Comparison of ENCODE assay signal across 8 mouse cellular contexts in genomic region chr3:90389511-90390490, GRCm38 (mm10). TPM values are rescaled to one million over a fixed set of nuclear protein-coding genes. Genes with fewer than 3 reads are reported as not detected.
DNase-seq lines count a peak whose midpoint lies in the region; ATAC-seq and TF ChIP-seq lines count a peak whose summit lies in the region.

Gene Slc27a3, minus strand, starts transcription at chr3:90389938.

- H3K36me3 ChIP-seq in heart, postnatal 0 days (replicated peaks; ENCODE audit: control insufficient read depth, insufficient read depth, low read length) = peaks cover 38% of the 10 kb centered on the region

- H3K9ac ChIP-seq in heart, postnatal 0 days (replicated peaks; ENCODE audit: low read depth, low read length) = peak within 1 kb of the TSS; percentile 41

- WGBS in heart, postnatal 0 days = 2% methylated on average over 55 of the region's 55 CpGs

- peak; percentile 62 for TF ChIP-seq POLR2A in embryonic fibroblast, embryonic 13.5 days (IDR thresholded peaks at IDR 0.05; ENCODE audit: low read depth, low read length)

- H3K4me1 ChIP-seq in embryonic fibroblast, embryonic 13.5 days (ENCODE audit: control insufficient read depth, insufficient read depth, low read length) = peaks cover 8% of the 10 kb centered on the region
- H3K4me1 ChIP-seq in heart, postnatal 0 days (ENCODE audit: control insufficient read depth, insufficient read depth) = peaks cover 23% of the 10 kb centered on the region; the same call in 1 of the 2 replicates

- H3K4me2 ChIP-seq in heart, postnatal 0 days (ENCODE audit: low read depth, low read length) = peak within 1 kb of the TSS; percentile 95

- H3K27ac ChIP-seq in embryonic fibroblast, embryonic 13.5 days (ENCODE audit: insufficient read depth, low read length) = peak within 1 kb of the TSS; percentile 63
- H3K27ac ChIP-seq in heart, postnatal 0 days (ENCODE audit: low read depth) = no peak within 1 kb of the TSS

- TF ChIP-seq CTCF in embryonic fibroblast, embryonic 13.5 days (IDR thresholded peaks at IDR 0.05; ENCODE audit: borderline replicate concordance, insufficient read depth, low read length) = no peak
- TF ChIP-seq CTCF in heart, postnatal 0 days (IDR thresholded peaks at IDR 0.05; ENCODE audit: low read depth) = no peak

- no peaks in the 10 kb centered on the region for H3K9me3 ChIP-seq in heart, postnatal 0 days (replicated peaks; ENCODE audit: control insufficient read depth, low read length)

- ATAC-seq in heart, postnatal 0 days (ENCODE audit: insufficient read depth, low read depth) = peak; percentile 60

- H3K27me3 ChIP-seq in heart, postnatal 0 days (ENCODE audit: control insufficient read depth, insufficient read depth, low read length) = no peaks in the 10 kb centered on the region

- DNase-seq in ES-CJ7 (ENCODE audit: low read depth, low spot score) = peak; percentile 68
- peak; percentile 81 for DNase-seq in adrenal gland, postnatal 10 days
- DNase-seq in heart, postnatal 0 days (ENCODE audit: low spot score) = no peak
- peak; percentile 42 to 70 for DNase-seq in kidney, postnatal 36 days
- DNase-seq in lung, postnatal 10 days = peak; percentile 70
- DNase-seq in right cerebral cortex, postnatal 4 days = peak; percentile 66
- DNase-seq in thymus, postnatal 14 days = no peak

- TF ChIP-seq EP300 in heart, postnatal 0 days (IDR thresholded peaks at IDR 0.05; ENCODE audit: low read depth) = no peak

- peak within 1 kb of the TSS; percentile 38 for H3K4me3 ChIP-seq in embryonic fibroblast, embryonic 13.5 days (ENCODE audit: insufficient read depth, low read length)
- H3K4me3 ChIP-seq in heart, postnatal 0 days (ENCODE audit: low read depth, low read length) = peak within 1 kb of the TSS; percentile 61

RNA-seq across cellular contexts. Expression of gene Slc27a3, which starts in this region (rescaled TPM):
- 10 to 100 TPM; 55.2 to 65.9 TPM for total RNA-seq in adrenal gland, postnatal 10 days (2021)
- polyA plus RNA-seq in embryonic fibroblast, embryonic 13.5 days (2011; ENCODE audit: insufficient read length, low read depth, missing spikeins) = 9.0 and 20.0 TPM in 2 replicates
- total RNA-seq in heart, postnatal 0 days (2014; rRNA removed; ENCODE audit: low replicate concordance) = 3.3 and 6.2 TPM in 2 replicates
- polyA plus RNA-seq in heart, postnatal 0 days (2015; fragmentation: Nextera tagmentation; extraction: Ambion mirVana) = 2.3 and 2.4 TPM in 2 replicates

Comparison
In these comparisons a context has a peak if more than half of its experiments do, and no peak if none do; other contexts are left out.
1. DNase-seq: peak in ES-CJ7 (single experiment), adrenal gland, postnatal 10 days (single experiment), kidney, postnatal 36 days (2 of 2), lung, postnatal 10 days (single experiment) and right cerebral cortex, postnatal 4 days (single experiment); none in heart, postnatal 0 days (single experiment) and thymus, postnatal 14 days (single experiment).